Mouse (Mus musculus) monocyte, adult 5-6 weeks (primary cell): ENCODE results near the gene Zfp36. TPM values are rescaled to one million over a fixed set of nuclear protein-coding genes. Genes with fewer than 3 reads are reported as not detected.

Source experiments
- ATAC-seq: fragments of 153-309, 156-312 bp; replicated peaks from 2 replicates; pipeline ENCODE4 v1.8.0; 2017; ENCODE audit warnings: mild to moderate bottlenecking; ENCODE audit not compliant: low TSS enrichment, insufficient number of reproducible peaks, severe bottlenecking, poor library complexity, low FRiP score
- total RNA-seq: library from RNA; stranded (forward); fragments of 200-1000, 200-491, 200-594 nt; gene quantifications from 3 replicates; pipeline ENCODE4 v1.2.3, GENCODE M21; 2017

Zfp36 gene
- total RNA-seq, 1 experiment from 2014 or later, result 154 TPM

DNA sequence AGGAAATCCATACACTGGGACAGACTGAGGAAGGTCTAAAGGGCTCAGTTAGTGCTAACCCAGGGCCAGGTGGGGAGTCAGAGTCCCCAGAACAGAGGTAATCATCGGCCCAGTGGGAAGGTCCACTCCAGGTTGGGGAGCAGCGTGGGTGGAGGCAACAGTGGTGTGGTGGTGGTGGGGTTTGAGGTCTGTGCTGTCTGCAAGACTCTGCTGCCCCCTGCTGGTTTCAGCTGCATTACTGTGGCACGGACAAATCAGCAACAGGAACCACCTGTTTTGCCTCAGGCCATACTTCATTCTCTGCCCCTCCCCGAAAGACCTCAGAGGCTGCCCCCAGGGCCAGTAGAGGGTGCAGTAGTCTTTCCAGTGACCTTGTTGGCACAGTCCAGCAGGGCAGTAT lies 6.4 kb upstream of the Zfp36 start:
- peak; percentile 27 for ATAC-seq

DNA sequence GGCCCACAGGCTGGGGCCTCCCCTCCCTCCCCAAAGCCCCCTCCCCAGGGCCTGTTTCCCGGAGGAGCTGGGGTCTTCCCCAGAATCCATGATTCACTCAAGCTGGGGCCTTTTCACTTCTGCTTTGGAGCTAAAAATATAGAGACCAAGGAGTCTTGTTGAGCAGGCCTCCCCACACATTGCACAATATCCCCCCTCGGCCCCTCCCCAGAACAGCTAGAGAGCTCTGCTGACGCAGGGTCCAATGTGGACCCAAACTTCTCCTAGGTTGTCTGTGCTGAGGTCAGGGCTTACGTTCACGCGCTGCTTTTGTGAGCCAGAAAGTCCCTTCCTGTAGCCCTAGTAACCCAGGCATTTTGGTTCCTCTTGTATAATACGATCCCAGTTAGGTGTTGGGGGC lies 6.0 kb upstream of the Zfp36 start:
- ATAC-seq, result peak; percentile 16

DNA sequence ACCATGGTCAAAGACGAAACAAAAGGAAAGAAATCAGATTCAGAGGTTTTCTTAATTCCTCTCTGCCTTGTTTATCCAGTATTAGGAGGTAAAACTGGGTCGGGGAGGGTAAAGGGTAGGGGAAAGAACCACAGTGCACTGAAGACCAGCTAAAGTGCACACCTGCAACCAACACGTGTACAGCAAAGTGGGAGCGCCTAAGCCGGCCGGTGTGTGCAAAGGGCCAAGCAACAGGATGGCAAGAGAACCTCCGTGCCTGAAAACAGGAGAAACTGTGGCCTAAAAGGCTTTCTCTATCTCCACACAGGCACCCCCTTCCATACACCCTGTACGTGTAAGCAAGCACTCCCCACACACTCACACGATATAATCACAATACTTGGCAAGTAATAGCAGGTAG lies 5.1 kb upstream of the Zfp36 start:
- no peak for ATAC-seq

DNA sequence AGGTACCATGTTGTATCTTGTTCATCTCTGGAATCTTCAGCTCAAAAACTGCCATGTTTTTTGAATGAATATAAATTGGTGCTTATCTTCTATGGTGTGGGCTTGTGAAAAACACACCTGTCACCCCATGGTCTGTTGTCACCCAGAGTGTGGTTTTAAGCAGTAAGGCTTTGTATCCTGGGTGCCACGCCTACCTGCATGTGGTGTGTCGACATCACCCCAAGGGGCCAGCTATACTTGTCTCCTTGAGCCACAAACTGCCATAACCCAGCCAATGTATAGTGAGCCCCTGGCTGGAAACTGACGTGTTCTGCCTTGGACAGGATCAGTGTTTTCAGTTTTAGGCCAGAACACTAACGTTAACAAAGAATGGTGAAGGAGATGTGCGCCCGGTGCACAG lies 4.1 kb upstream of the Zfp36 start:
- no peak for ATAC-seq

DNA sequence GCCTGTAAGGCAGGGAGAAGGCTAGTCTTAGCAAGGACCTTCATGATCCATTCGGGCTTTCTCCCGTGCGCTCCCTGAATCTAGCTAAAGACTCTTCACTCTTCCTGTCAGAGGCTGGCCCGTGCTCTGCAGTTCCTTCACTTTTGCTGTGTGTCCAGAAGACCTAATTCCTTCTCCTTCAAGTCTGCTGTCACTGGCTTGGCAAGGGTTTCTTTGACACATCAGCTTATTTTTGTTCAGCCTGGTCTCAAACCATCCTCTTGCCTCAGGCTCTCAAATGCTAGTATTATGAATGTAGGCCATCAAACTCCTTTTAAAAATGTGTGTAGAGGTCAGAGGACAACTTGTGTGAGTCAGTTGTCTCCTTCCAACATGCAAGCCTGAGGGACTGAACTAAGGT lies 3.6 kb upstream of the Zfp36 start:
- ATAC-seq, result no peak

DNA sequence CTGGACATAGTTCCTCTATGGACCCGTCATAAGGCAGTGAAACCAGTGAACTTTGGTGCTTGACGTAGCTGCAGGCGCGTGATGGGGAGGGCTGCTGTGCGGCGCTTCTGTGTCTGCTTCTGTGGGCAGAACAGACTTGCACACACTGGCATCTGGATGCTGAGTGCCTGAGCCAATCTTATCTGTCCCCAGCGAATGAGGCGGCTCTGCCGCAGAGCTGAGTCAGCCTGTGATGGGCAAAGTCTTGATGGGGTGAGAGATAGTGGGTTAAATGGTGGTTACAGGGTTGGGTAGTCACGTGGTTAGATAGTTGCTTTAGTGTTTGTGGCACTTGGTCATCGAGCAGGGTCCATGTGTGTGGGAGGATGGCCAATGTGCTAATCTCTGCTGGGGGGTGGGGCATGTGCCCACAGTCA lies 2.9 kb upstream of the Zfp36 start:
- ATAC-seq, result peak; percentile 28

DNA sequence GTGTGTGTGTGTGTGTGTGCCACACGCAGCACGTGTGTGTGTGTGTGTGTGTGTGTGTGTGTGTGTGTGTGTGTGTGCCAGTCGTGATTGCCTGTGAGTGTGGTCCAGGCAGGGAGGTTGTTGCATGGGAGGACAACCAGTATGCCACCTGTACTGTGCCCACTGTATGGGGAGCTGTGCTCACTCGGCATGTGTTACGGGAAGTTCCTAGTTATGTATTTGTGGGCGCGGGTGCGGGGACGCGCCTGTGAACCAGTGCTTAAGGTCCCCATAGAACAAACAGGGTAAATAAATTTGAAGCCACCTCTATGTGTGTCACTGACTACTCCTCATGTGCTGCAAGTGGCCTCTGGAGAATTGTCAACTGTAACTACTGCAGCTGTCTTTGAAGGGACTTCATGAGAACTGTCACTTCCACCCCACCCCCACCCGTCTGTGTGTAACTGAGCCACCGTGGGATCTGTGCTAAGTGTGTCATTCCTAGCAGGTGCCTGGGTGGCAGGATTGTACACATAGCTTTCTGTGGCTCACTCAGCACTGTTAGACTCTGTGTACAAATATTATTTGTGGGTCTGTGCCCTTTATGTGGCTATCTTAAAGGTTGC lies 2.4 kb upstream of the Zfp36 start:
- ATAC-seq, result no peak

DNA sequence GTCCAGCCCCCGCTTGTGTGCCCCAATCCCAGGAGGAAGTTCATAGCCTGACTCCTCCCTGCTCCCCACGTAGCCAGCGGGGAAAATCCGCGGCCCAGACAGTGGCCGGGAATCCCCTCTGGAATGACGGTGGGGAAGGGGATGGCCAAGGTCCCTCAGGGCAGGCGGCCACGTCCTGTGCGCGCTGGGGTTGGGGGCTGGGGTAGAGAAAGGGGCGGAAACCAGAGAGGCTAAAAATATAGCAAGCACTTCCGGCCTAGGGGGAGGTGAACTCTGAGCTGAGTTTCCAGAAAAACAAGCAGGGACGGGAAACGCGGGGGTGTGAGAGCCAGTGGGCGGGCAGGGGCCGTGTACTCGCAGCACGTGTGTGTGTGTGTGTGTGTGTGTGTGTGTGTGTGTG lies 1.9 kb upstream of the Zfp36 start:
- peak; percentile 0; the same call in 1 of the 2 replicates for ATAC-seq

DNA sequence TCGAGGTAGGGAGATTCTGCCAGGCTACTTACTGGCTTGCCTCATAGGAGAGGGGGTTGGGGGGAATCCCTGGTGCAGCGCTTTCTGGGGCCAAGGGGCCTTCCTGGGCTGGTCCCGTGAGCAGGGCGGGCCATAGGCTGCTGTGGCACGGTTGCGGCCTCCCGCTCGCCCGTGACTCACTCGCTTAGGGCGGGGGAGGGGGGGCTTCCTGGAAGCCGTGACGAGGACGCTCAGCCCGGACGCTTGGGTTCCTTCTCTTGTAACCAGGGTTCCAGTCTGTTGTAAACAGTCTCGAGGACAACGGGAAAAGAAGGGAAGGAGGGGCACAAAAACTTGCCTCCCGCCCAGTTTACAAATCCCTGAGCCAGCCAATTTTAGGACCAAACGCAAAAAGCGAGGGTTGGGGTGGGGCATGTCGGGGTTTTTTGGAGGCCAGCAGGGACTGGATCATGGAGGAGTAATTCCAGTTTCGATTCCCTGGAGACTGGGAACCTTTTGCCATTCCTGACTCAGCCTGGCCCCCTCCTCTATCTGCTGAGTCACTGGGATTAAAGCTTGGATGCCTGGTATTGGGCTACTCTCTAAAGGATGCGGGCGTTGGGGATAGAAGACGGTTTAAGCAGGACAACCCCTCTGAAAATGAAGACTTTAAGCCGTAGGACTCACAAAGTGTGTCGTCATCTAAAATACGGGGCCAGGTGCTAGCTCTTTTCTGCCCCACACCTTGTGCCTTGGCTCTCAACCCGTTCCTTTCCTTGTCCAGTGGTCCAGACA lies 1.2 kb upstream of the Zfp36 start:
- peak; percentile 8 for ATAC-seq

DNA sequence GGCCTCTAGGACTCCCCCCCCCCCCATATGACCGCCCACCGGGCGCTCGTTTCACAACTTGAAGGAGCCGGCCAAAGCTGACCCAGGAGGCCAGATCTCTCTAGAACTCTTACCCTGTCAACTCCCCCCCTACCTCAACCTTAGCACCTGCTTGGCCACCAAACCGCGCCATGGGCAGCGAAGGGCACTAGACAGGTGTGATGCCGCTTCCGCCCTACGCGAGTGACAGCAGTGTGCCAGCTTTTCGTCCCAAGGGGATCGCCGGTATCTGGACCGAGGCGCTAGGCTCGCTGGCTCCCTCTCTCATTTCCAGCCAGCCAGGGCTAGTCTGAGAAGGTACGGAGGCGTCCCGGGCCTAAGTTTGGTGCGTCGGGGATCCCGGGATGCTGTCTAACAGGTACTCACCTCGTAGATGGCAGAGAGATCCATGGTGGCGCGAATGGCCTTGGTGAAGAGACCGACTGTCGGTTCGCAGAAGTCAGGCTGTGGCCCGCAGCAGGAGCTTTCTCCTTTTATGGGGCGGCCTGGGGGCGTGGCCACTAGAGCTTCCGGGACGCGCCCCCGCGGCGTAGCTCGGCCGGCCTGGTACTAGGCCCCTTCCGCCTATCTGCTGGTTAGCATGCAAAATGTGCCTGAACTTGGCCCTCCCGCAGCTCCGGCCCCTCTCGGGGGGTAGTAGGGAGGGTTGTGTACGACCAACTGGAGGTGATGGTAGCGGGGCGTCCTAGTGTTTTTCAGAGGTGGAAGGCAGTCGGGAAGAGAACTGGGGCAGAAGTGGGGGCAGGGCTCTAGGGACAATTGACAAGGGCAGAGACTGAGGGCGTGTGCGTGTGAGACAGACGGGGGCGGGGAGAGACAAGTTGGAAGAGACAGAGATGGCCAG lies 1.0 kb downstream of the Zfp36 start:
- ATAC-seq, result peak; percentile 10

DNA sequence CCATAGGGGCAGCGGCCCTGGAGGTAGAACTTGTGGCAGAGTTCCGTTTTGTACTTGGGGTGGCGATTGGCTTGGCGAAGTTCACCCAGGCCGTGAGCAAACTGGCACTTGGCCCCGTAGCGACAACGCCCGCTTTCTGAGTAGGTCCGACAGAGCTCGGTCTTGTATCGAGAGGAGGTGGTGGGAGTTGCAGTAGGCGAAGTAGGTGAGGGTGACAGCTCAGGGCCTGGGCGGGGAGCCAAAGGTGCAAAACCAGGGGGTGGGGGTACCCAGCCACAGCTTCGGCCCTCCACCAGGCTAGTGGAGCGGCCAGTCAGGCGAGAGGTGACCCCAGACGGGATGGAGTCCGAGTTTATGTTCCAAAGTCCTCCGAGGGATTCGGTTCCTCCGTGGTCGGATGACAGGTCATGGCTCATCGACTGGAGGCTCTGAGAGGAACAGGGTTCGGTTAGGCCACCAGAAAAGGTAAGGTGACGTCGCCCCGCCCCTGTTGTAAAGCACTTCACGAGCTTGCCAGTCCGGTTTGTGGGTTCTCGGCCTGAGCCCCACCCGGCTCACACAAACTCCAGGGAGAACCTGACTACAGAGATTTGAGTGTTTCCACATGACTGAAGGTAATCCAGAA lies 1.9 kb downstream of the Zfp36 start:
- ATAC-seq, result no peak

DNA sequence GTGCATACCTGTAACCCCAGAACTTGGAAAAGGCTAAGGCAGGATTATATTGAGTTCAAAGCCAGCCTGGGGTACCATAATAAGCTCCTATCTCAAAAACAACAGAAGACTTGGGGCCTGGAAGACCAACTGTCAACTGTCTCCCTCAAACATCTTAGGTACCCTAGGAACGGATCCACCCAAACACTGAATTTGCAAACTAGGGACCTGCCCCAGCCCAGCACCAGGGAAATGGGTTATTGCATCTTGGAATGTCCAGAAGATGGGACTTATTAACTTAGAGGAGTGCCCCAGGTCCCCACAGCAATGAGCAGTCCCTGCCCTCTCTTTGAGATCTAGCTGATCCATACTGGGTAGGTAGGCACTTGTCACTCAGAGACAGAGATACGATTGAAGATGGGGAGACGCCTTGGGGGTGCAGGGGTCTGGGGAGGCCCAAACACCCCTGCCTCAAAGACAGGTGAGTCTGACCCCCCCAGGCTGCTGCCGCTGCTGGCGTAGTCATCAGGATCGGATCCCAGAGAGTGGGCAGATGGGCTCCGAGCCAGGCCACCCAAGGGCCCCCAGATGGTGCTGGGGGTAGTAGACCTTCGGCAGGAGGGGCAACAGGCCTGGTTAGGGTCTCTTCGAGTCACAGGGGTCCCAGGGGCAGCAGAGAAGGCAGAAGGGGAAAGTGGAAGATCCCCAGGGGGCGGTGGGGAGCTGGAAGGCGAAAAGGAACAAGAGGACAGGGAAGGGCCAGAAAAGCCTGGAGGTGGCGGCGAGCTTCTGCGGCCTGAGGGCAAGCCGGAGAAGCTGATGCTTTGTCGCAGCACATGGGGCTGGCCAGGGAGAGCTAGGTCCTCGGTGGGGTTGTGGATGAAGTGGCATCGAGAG lies 2.6 kb downstream of the Zfp36 start:
- no peak for ATAC-seq

DNA sequence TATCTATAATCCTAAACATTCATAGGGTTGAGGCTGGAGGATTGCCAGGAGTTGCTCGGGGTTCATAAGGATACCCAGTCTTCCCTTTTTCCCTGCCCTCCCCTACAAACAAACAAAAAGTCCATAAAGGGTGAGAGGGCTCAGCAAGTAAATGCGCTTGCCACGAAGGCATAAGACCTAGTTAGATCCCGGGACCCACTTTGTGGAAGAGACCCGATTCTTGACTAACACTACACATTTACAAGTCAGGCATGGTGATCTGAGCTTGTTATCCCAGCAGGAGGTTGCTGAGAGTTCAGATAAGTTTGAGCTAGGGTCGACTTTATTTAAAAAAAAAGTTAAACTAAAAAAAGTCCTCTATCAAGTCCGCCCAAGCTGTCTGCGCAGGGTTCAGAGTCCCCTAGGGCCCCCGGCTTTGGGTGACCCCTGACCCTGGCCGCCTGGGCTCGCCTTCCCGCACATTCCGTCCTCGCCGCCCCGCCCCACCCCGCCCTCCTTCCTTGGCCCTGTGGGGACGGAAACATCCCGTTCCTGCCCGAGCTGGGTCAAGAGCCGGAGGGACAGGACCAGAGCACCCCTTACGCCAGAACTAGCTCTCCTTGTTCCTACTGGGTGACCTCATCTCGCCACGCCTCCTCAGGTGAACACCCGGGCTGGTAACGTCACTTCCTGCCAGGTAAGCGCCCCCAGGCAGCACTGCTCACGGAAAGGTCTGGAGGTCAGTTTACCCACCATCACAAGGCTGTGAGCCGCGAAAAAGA lies 3.9 kb downstream of the Zfp36 start:
- ATAC-seq, result no peak

DNA sequence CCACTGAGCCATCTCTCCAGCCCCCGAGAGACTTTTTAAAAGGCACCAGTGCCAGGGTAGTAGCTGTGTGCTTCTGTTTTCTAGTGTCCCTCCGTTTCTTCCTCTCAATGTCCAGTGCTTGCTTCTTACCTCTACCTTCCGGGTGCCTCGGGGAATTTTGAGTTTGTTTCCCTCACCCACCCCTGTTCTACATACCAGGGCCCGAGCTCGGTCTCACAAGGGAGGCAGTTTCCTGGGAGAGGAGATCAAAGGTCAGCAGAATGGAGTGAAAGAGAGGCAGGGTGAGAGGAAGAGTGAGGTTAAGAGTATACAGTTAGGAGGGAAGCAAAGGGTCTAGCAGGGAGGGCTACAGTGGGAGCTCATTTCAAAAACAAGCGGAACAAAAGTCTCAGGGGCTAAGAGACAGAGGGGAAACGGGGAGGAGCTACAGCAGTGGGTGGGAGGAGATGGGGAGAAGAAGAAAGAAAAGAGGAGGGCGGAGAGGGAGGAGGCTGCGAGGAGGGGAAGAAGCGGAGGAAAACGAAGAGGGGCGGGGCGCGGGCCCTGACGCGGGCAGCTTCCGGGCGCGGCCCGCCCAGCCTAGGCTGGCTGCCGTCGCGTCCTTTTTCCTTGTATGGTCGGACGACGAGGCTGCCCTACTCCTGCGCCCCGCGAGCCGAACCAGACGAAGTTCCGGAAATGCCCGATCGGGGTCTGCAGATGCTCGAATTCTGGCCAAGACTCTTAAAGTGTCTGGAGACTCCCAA lies 4.7 kb downstream of the Zfp36 start:
- peak; percentile 14 for ATAC-seq

DNA sequence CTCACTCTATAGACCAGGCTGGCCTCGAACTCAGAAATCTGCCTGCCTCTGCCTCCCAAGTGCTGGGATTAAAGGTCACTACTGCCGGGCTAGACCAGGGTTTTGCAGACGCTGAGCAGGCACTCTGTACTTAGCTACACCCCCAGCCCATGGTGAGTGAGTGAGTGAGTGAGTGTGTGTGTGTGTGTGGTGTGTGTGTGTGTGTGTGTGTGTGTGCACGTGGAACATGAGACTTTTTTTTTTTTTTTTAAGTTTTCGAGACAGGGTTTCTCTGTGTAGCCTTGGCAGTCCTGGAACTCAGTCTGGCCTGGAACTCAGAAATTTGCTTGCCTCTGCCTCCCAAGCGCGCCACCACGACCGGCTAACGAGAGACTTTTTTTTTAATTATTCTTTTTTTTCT lies 5.4 kb downstream of the Zfp36 start:
- ATAC-seq, result no peak

DNA sequence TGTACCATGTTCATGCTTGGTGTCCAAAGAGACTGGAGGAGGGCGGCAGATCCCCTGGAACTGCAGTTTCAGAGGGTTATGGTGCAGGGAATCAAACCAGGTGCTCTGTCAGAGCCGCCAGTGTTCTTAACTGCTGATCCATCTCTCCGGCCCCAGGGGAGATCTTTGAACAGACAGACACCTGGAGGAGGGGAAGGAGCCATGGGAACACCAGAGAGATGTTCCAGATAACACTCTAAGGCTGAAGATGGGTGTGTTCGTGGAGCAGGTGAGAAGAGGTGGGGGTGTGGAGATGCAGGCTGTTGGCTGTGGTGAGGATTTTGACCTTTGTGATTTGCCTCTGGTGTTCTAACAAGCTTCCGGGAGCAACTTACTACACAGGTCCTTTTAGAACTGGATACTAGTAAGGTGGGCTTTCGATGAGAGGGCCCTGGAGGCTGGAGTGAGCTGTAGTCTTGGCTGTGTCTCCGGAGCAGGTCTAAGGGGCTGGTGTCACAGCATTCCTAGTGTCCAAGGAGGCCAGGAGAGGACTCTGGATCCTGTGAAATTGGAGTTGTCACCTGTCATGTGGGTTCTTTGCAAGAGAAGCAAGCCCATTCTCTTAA lies 6.1 kb downstream of the Zfp36 start:
- ATAC-seq, result no peak

DNA sequence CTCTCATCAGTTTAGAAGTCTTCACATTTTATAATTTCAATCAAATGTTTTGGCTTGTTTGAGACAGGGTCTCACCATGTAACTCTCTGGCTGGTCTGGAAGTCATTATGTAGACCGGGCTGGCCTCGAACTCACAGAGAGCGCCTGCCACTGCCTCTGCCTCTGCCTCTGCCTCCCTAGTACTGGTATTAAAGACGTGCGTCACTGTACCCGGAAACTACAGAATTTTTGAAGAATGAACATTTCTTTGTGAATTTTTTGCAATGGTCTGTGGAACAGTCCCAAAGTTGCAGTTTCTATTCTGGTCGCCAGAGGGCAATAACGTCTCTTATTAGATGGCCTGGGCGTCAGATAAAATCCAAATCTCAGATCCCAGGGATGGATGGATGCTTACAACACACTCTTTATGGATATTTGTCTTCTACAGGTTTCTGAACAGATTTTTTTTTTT lies 6.9 kb downstream of the Zfp36 start:
- no peak for ATAC-seq
